Mouse (Mus musculus) lung, postnatal 4 days (tissue): Measurements from ENCODE around the gene Prom2.

ENCODE experiments used
- DNase-seq, 2 experiments: peaks; one replicate each; pipeline ENCODE4 v3.0.0; 2021

The Prom2 gene

GRCm38 (mm10) chr2:127522006-127522441 is 19.2 kb downstream of the Prom2 start, which contains the start of gene Kcnip3:
Gene Kcnip3 (minus strand): TSS chr2:127522094.
- DNase-seq: no peak

GRCm38 (mm10) chr2:127521172-127522005 is 19.9 kb downstream of the Prom2 start:
- peak; percentile 17 to 45 for DNase-seq

- no peak for DNase-seq
Observed at GRCm38 (mm10) chr2:127520123-127520522, 21.1 kb downstream of the Prom2 start.

GRCm38 (mm10) chr2:127519308-127519707 is 22.0 kb downstream of the Prom2 start:
- no peak for DNase-seq

GRCm38 (mm10) chr2:127518831-127519230 is 22.4 kb downstream of the Prom2 start:
- DNase-seq: no peak

GRCm38 (mm10) chr2:127518273-127518672 is 23.0 kb downstream of the Prom2 start:
- no peak for DNase-seq

GRCm38 (mm10) chr2:127517081-127517480 is 24.2 kb downstream of the Prom2 start:
- no peak for DNase-seq

GRCm38 (mm10) chr2:127514380-127515124 is 26.7 kb downstream of the Prom2 start:
- no peak for DNase-seq

- DNase-seq: no peak
Observed at GRCm38 (mm10) chr2:127513244-127513643, 28.0 kb downstream of the Prom2 start.

- no peak for DNase-seq
Observed at GRCm38 (mm10) chr2:127511426-127511825, 29.8 kb downstream of the Prom2 start.

- peak; percentile 60 to 61 for DNase-seq
Observed at GRCm38 (mm10) chr2:127507967-127508660, 33.2 kb downstream of the Prom2 start.

- peak; percentile 70 to 84 for DNase-seq
Observed at GRCm38 (mm10) chr2:127507077-127507774, 34.0 kb downstream of the Prom2 start.

- DNase-seq: no peak
Observed at GRCm38 (mm10) chr2:127506131-127506632, 35.1 kb downstream of the Prom2 start.

- no peak for DNase-seq
Observed at GRCm38 (mm10) chr2:127505196-127505595, 36.1 kb downstream of the Prom2 start.

GRCm38 (mm10) chr2:127503751-127504549 is 37.3 kb downstream of the Prom2 start:
- DNase-seq: peak; percentile 26 to 68

GRCm38 (mm10) chr2:127501061-127501460 is 40.2 kb downstream of the Prom2 start:
- DNase-seq: peak in 1 of 2 experiments; percentile 69

GRCm38 (mm10) chr2:127498750-127499149 is 42.5 kb downstream of the Prom2 start:
- DNase-seq: no peak

GRCm38 (mm10) chr2:127496321-127496720 is 44.9 kb downstream of the Prom2 start:
- DNase-seq: no peak

- DNase-seq: peak; percentile 79 to 83
Observed at GRCm38 (mm10) chr2:127484476-127485170, 56.6 kb downstream of the Prom2 start.

GRCm38 (mm10) chr2:127483001-127483400 is 58.3 kb downstream of the Prom2 start:
- peak in 1 of 2 experiments; percentile 44 for DNase-seq

- DNase-seq: peak; percentile 78 to 88
Observed at GRCm38 (mm10) chr2:127482533-127482911, 58.7 kb downstream of the Prom2 start.
